Mouse (Mus musculus): ENCODE results near the gene Samd13. TPM values are rescaled to one million over a fixed set of nuclear protein-coding genes. Genes with fewer than 3 reads are reported as not detected.

Samd13 gene
- polyA plus RNA-seq, 1 experiment from 2014 or later: 0.61 TPM

DNA sequence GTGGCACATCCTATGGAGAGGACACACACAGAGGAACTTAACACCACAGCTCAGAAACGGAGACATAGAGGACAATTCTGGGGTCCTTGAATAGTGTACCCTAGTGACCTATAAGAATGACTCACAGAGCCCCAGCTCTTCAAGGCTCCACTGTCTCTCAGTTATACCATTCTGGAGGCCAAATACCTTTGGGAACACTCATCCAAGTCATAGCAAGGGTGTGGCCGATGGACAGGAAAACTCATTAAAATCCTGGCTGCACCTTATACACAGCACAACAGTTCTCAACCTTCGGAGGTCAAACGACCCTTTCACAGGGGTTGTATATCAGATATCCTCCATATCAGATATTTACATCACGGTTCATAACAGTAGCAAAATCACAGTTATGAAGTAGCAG, 52.9 kb downstream of the Samd13 start:
- no peaks in the 10 kb centered on the region for H3K9me3 ChIP-seq
- H3K27ac ChIP-seq (replicated peaks): no peak overlapping the region
- no peak overlapping the region for H3K4me2 ChIP-seq
- WGBS: 90% methylated on average over 5 of the region's 5 CpGs
- H3K9ac ChIP-seq: no peak overlapping the region
- no peaks in the 10 kb centered on the region for H3K36me3 ChIP-seq
- no peak overlapping the region for H3K4me3 ChIP-seq
- no peaks in the 10 kb centered on the region for H3K4me1 ChIP-seq (replicated peaks)
- no peaks in the 10 kb centered on the region for H3K27me3 ChIP-seq
- ATAC-seq (ENCODE audit: low read depth): no peak

DNA sequence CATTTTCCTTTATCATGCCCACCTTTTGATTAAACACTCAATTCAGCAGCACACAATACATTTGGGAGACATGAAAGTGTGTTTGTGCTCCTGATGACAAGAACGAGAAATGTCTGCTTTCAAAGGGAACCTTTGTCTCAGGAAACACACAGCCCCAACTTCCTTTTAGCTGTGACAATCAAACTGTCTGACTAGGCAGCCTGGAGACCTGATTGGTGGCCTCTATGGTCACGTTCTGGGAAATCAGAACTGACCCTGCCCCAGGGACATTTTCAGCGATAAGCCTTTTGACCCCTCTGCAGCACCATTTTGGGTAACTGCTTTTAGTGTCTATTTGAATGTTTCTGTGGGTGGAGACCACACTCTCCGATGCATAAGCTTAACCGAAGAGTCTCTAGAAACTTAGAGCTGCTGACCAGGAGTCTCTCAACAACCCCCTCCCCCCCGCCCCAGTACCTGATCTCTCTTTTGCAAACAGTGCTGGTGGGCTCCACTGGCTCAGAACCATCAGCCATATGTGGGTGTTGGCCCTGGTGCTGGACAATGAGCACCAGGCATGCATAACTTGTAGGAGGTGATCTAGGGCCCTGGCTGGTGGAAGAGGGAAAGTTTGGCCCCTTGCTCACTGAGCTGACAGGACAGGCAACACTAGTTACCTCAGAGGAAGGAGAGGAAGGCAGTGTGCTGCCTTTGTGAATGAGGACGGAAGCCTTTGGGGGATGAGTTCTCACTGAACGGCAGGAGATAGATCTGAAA, 57.0 kb downstream of the Samd13 start:
- Histone ChIP-seq H3K9me3 (no peaks in the 10 kb centered on the region), H3K27ac (replicated peaks) (no peak overlapping the region), H3K4me3 (no peak overlapping the region), H3K4me1 (replicated peaks) (no peaks in the 10 kb centered on the region), H3K4me2 (no peak overlapping the region), H3K27me3 (no peaks in the 10 kb centered on the region), H3K36me3 (no peaks in the 10 kb centered on the region), H3K9ac (no peak overlapping the region)
- no peak for ATAC-seq (ENCODE audit: low read depth)
- WGBS: 72% methylated on average over 8 of the region's 8 CpGs

DNA sequence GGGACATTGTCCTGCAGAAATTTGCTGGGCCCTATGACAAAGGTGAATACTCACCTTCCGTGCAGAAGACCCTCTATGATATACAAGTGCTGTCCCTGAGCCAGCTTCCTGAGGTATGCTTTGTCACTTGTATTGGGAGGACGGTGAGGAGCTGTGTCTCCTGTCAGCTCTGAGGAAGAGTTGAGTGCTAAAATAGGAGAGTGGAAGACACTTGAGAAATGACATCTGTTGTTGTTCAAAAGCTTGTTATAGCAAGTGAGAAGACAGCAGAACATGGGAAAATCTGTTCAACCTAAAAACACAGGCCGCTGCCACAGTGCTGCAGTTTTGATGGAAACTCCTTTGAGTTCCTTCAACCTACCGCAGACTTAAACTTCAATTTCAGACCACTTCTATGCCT, 59.6 kb downstream of the Samd13 start:
- Histone ChIP-seq H3K4me3 (no peak overlapping the region), H3K27me3 (no peaks in the 10 kb centered on the region), H3K9ac (no peak overlapping the region), H3K4me1 (replicated peaks) (no peaks in the 10 kb centered on the region), H3K4me2 (no peak overlapping the region), H3K27ac (replicated peaks) (no peak overlapping the region), H3K36me3 (no peaks in the 10 kb centered on the region), H3K9me3 (no peaks in the 10 kb centered on the region)
- no peak for ATAC-seq (ENCODE audit: low read depth)
- 97% methylated on average over 4 of the region's 4 CpGs for WGBS

DNA sequence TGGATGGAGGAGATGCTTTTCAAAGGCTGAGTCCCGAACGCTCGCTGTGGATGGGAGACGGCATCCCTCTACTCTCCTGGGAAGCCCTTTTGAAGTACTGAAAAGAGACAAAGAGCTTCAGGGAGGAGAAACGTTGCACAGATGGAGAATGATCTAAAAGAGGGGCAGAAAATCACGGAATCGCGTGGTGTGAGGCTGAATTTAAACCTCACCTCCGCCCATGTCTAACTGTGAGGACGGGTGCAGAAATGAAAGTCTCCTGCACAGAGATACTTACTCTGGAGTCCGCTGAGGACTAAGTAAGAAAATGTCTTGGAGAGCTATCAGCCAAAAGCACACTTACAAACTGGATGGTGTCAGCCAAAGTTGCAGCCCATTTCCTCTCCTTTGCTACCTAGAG, 63.4 kb downstream of the Samd13 start:
- ATAC-seq (ENCODE audit: low read depth): no peak
- Histone ChIP-seq H3K9me3 (no peaks in the 10 kb centered on the region), H3K4me2 (no peak overlapping the region), H3K27me3 (no peaks in the 10 kb centered on the region), H3K36me3 (no peaks in the 10 kb centered on the region), H3K4me3 (no peak overlapping the region), H3K27ac (replicated peaks) (no peak overlapping the region), H3K9ac (no peak overlapping the region), H3K4me1 (replicated peaks) (no peaks in the 10 kb centered on the region)
- 82% methylated on average over 11 of the region's 11 CpGs for WGBS

DNA sequence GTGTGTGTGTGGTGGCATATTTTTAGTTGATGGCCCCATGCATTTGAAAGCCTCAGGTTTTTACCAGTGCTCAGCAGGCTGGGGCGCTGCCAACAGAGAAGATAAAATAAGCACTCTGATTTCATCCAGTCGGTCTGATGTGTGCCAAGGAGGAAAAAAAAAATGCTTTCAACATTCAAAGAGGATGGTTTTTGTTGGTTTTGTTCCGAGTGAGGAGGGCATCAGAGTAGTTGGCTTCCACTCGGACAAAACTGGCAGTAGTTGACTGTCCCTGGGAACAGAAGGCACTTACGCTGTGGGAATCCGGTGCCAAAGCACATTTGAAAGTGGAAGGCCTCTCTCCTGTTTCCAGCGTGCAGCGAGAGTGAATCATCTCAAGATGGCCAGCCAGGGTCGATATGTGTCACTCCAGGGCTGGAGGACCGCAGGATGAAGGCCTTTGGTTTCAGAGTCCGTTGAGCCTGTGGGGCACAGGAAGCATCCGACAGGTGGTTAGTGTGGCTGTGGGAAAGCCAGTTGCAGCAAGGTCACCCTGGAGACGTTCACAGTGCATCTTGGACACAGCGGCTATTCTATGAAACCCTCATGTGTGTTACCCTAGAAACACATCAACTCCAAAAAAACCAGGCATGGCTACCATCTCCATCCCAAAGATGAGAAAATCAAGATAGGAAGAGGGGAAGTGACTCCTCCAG, 64.7 kb downstream of the Samd13 start:
- 91% methylated on average over 14 of the region's 14 CpGs for WGBS

DNA sequence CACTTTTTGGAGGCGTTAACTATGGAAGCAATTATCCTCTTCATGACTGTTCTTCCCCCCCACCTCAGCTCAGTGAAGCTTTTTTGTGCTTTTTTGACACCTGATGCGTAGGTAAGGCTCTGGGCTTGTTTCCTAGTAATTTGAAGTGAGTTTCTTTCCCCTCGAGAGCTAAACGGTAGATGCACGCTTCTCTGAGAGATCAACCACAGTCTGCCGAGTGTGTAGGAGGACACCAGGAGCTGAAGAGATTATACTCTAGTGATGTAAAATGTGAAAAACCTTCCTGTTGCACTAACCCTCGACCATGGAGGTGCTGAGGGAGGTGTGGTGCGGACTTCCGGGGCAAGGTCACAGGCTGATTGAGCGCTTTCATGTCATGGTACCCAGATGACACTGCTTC, 65.3 kb downstream of the Samd13 start:
- Histone ChIP-seq H3K27me3 (no peaks in the 10 kb centered on the region), H3K4me1 (replicated peaks) (no peaks in the 10 kb centered on the region), H3K36me3 (no peaks in the 10 kb centered on the region), H3K9me3 (no peaks in the 10 kb centered on the region), H3K4me2 (no peak overlapping the region), H3K27ac (replicated peaks) (no peak overlapping the region), H3K4me3 (no peak overlapping the region), H3K9ac (no peak overlapping the region)
- ATAC-seq (ENCODE audit: low read depth): no peak
- WGBS: 89% methylated on average over 10 of the region's 10 CpGs

More for the DNA sequence above, 64.7 kb downstream of the Samd13 start:
- H3K4me2 ChIP-seq: no peak overlapping the region
- no peak for ATAC-seq (ENCODE audit: low read depth)
- no peak overlapping the region for H3K4me3 ChIP-seq
- no peaks in the 10 kb centered on the region for H3K9me3 ChIP-seq
- H3K36me3 ChIP-seq: no peaks in the 10 kb centered on the region
- H3K27me3 ChIP-seq: no peaks in the 10 kb centered on the region
- H3K4me1 ChIP-seq (replicated peaks): no peaks in the 10 kb centered on the region
- no peak overlapping the region for H3K27ac ChIP-seq (replicated peaks)
- no peak overlapping the region for H3K9ac ChIP-seq

DNA sequence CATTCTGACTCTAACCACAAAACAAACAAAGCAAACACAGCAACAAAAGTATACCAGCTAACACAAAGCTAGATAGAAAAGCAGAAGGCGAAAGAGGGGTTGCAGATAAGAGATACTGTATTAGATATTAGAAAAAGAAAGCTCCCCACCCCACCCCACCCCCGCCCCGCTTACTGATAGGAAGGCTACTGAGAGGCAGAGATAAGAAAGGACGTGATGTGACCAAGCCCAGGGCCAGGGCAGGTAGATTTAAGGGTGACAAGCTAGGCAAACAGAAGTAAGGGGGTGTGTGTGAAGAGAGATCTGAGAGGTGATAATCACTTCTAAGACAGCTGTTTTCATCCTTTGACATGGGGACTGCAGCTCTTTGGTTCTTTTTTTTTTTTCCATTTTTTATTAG, 67.0 kb downstream of the Samd13 start:
- no peaks in the 10 kb centered on the region for H3K27me3 ChIP-seq
- no peaks in the 10 kb centered on the region for H3K4me1 ChIP-seq (replicated peaks)
- no peak overlapping the region for H3K27ac ChIP-seq (replicated peaks)
- H3K36me3 ChIP-seq: no peaks in the 10 kb centered on the region
- no peak overlapping the region for H3K9ac ChIP-seq
- H3K4me2 ChIP-seq: no peak overlapping the region
- no peaks in the 10 kb centered on the region for H3K9me3 ChIP-seq
- no peak for ATAC-seq (ENCODE audit: low read depth)
- no peak overlapping the region for H3K4me3 ChIP-seq
- WGBS: 89% methylated on average over 4 of the region's 4 CpGs

DNA sequence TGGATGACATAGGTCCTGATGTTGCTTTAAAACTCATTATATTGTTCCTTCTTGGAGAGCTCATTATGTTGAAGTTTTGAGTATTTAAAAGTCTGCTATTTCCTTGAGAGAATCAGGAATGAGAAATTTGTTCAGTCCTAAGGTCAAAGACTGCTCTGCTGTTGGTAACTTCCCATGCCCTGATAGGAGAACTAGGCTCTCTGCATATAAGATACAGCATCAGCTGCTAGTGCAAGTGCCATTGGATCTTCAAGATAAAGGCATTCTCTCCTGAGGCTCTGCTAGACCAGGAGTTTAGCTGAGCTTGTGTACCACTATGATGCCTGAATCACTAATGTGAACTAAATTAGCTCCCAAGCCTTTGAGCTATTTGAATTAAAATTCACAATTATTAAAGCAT, 67.4 kb downstream of the Samd13 start:
- Histone ChIP-seq H3K4me1 (replicated peaks) (no peaks in the 10 kb centered on the region), H3K27me3 (no peaks in the 10 kb centered on the region), H3K27ac (replicated peaks) (no peak overlapping the region), H3K36me3 (no peaks in the 10 kb centered on the region), H3K9me3 (no peaks in the 10 kb centered on the region), H3K4me2 (no peak overlapping the region), H3K9ac (no peak overlapping the region), H3K4me3 (no peak overlapping the region)
- no peak for ATAC-seq (ENCODE audit: low read depth)

DNA sequence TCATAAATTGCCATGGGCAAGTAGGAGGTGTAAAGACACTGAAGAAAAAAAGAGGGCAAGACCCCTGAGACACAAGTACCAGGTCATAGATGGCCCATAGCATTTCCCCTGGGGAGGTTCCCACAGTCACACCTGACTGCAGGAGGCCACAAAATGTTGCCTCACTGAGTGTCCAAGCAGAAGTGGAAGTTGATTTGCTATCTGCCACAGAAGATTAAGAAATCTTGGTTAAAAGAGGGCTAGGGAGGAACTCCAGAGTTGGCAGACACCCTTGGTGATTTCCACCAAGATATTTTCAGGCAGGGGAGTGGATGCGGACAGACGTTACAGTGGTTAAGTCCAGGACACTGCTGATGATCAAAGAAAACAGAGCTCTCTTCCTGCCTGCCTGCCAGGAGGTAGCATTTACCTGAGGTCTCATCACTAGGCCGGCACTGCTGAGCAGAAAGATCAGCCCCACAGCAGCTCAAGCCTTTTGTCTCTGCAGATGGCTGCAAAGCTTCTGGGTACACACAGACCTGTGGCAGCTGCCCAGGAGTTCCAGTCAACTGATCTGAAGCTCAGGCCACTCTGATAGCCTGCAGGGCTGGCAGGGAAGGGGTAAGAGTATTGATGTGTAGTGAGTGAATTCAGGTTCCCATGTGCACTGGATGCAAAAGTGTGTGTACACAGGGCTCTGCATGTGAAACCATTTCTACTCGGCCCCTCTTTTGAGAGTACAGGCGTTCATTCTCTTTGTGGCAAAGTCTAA, 68.7 kb downstream of the Samd13 start:
- H3K4me1 ChIP-seq (replicated peaks): no peaks in the 10 kb centered on the region
- no peaks in the 10 kb centered on the region for H3K36me3 ChIP-seq
- no peak for ATAC-seq (ENCODE audit: low read depth)
- H3K4me2 ChIP-seq: no peak overlapping the region
- no peak overlapping the region for H3K9ac ChIP-seq
- no peaks in the 10 kb centered on the region for H3K27me3 ChIP-seq
- H3K4me3 ChIP-seq: no peak overlapping the region
- 83% methylated on average over 5 of the region's 5 CpGs for WGBS
- no peaks in the 10 kb centered on the region for H3K9me3 ChIP-seq
- no peak overlapping the region for H3K27ac ChIP-seq (replicated peaks)

DNA sequence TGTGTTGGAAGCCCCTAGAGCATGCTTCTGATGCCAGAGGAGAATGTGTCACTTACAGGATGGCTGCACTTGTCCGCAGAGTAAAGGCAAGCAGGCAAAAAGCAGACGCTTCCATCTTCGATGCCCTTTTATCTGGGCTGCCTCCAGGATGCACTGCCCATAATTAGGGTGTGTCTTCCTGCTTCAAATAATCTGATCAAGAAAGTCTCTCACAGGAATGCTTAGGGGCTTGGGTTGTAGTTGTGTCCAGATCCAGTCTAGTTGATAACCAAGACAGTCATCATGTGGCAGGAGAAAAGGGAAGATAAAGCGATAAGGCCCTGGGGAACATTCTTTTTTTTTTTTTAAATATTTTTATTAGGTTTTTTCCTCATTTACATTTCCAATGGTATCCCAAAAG, 69.9 kb downstream of the Samd13 start, which contains the start of gene Dnase2b:
Dnase2b (minus strand) TSS at position 101 of the 400 bp plus-strand sequence.
- Histone ChIP-seq H3K36me3 (no peaks in the 10 kb centered on the region), H3K4me2 (no peak within 1 kb of the TSS), H3K27ac (replicated peaks) (no peak within 1 kb of the TSS), H3K4me1 (replicated peaks) (no peaks in the 10 kb centered on the region), H3K9me3 (no peaks in the 10 kb centered on the region), H3K9ac (no peak within 1 kb of the TSS), H3K4me3 (no peak within 1 kb of the TSS), H3K27me3 (no peaks in the 10 kb centered on the region)
- ATAC-seq (ENCODE audit: low read depth): no peak
- WGBS: 94% methylated on average over 4 of the region's 4 CpGs

DNA sequence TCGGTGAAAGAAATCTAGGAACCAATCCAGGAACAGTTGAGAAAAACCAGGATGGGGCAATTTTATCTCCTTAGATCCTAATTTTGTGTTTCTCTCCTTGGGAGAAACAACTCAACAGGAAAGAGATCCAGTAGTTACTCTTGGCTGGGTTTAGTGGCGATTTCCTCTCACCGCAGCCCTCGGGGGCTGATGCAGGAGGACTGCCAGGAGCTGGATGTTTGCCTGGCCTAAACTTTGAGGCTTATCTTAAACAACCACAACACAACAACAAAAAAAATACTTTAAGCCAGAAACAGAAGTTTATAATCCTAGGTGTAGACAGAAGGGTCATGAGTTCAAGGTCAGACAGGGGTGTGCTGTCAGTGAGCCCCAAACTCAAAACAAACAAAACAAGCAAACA, 73.6 kb downstream of the Samd13 start:
- Histone ChIP-seq H3K36me3 (no peaks in the 10 kb centered on the region), H3K9me3 (no peaks in the 10 kb centered on the region), H3K9ac (no peak overlapping the region), H3K4me3 (no peak overlapping the region), H3K4me2 (no peak overlapping the region), H3K4me1 (replicated peaks) (peaks cover 11% of the 10 kb centered on the region), H3K27ac (replicated peaks) (no peak overlapping the region), H3K27me3 (no peaks in the 10 kb centered on the region)
- ATAC-seq (ENCODE audit: low read depth): no peak
- WGBS: 91% methylated on average over 4 of the region's 4 CpGs

DNA sequence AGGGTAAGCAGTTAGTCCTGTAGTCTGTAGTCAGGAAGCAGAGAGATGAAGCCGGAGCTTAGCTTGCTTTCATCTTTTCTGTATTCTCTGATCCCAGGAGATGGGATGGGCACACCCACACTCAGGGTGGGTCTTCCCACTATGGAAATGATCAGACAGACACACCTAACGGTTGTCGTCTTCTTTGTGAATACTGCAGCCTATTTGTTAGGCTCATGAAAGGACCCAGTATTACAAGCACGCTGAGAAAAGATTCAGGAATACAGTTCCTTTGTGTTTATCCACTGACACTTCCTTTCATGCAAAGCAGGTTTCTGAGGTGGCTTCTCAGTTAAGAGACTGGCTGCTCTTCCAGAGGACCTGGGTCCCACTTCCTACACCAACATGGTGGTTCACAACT, 74.1 kb downstream of the Samd13 start:
- ATAC-seq (ENCODE audit: low read depth): no peak
- Histone ChIP-seq H3K4me2 (no peak overlapping the region), H3K9ac (no peak overlapping the region), H3K27me3 (no peaks in the 10 kb centered on the region), H3K9me3 (no peaks in the 10 kb centered on the region), H3K4me1 (replicated peaks) (peaks cover 12% of the 10 kb centered on the region), H3K36me3 (no peaks in the 10 kb centered on the region), H3K27ac (replicated peaks) (no peak overlapping the region), H3K4me3 (no peak overlapping the region)
- 78% methylated on average over 4 of the region's 4 CpGs for WGBS
